Comparison of ENCODE assay signal across 11 mouse cellular contexts in the genomic region with DNA sequence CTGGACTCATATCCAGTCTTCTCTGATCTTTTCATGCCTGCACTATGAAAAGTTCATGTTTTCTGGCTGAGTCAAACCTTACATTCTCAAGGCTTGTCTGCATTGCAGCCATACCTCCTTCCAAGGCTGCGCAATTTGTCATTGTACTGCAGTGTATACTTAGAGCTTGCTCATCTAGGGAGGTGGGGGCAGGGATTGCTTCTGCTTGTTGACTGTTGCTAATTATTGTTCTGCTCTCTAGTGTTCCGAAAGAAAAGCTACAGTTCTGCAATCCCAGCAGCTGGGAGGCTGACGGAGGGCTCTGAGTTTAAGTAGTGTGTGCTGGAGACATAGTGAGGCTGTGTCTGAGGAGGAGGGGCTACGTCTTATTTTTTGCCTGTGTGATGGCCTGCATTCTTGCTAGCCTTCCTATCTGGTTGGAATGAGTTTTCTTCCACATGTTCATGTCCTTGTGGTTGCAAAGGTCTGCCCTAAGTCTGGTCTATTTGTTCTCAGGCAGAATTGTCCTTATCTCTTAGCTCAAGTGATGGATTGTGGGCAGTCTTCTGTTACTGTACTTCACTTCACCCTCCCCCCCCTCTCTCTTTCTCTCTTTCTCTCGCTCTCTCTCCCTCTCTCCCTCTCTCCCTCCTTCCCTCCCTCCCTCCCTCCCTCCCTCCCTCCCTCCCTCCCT.
DNase-seq lines count a peak whose midpoint lies in the region; ATAC-seq lines count a peak whose summit lies in the region.
"Had no signal": no experiment of that assay in that cellular context is flagged by ENCODE, and none has a peak within 500 bp of the region (broad histone marks: within the 10 kb centered on the region; RNA-seq: fewer than 3 reads in every experiment).

No protein-coding gene starts in this region.

- H3K36me3 ChIP-seq in hindbrain, embryonic 15.5 days = no peaks in the 10 kb centered on the region
- H3K36me3 ChIP-seq in hindbrain, embryonic 11.5 days (ENCODE audit: control insufficient read depth, insufficient read depth, low read length) = no peaks in the 10 kb centered on the region
- H3K36me3 ChIP-seq in lung, embryonic 15.5 days = no peaks in the 10 kb centered on the region
- H3K36me3 ChIP-seq in forebrain, embryonic 16.5 days (ENCODE audit: control insufficient read depth, insufficient read depth) = no peaks in the 10 kb centered on the region
- H3K36me3 ChIP-seq in stomach, embryonic 14.5 days (ENCODE audit: control insufficient read depth, insufficient read depth, low read length) = no peaks in the 10 kb centered on the region; the same call in 1 of the 2 replicates
- H3K36me3 ChIP-seq in heart, embryonic 11.5 days (ENCODE audit: control insufficient read depth, insufficient read depth, low read length) = no peaks in the 10 kb centered on the region
- peaks cover 53% of the 10 kb centered on the region for H3K36me3 ChIP-seq in limb, embryonic 10.5 days

- no peak overlapping the region for H3K4me2 ChIP-seq in hindbrain, embryonic 15.5 days
- no peak overlapping the region for H3K4me2 ChIP-seq in hindbrain, embryonic 11.5 days (replicated peaks; ENCODE audit: low read depth, low read length)
- no peak overlapping the region for H3K4me2 ChIP-seq in lung, embryonic 15.5 days
- H3K4me2 ChIP-seq in forebrain, embryonic 16.5 days (ENCODE audit: low read length) = no peak overlapping the region
- no peak overlapping the region for H3K4me2 ChIP-seq in stomach, embryonic 14.5 days (replicated peaks; ENCODE audit: low read depth, low read length)
- no peak overlapping the region for H3K4me2 ChIP-seq in heart, embryonic 11.5 days
- H3K4me2 ChIP-seq: embryonic facial prominence, embryonic 15.5 days; neural tube, embryonic 13.5 days had no signal

- 0 out of 2 replicates have a peak, but pooled peaks cover 4% of the 10 kb centered on the region for H3K4me1 ChIP-seq in hindbrain, embryonic 15.5 days (replicated peaks)
- no peaks in the 10 kb centered on the region for H3K4me1 ChIP-seq in hindbrain, embryonic 11.5 days (replicated peaks; ENCODE audit: control insufficient read depth, insufficient read depth, low read length)
- no peaks in the 10 kb centered on the region for H3K4me1 ChIP-seq in lung, embryonic 15.5 days
- H3K4me1 ChIP-seq in forebrain, embryonic 16.5 days (replicated peaks; ENCODE audit: control insufficient read depth, insufficient read depth, low read length) = no peaks in the 10 kb centered on the region
- H3K4me1 ChIP-seq in stomach, embryonic 14.5 days (ENCODE audit: control insufficient read depth, insufficient read depth, low read length) = no peaks in the 10 kb centered on the region
- 0 out of 2 replicates have a peak, but pooled peaks cover 2% of the 10 kb centered on the region for H3K4me1 ChIP-seq in heart, embryonic 11.5 days (ENCODE audit: control insufficient read depth, insufficient read depth, low read length)
- no peaks in the 10 kb centered on the region for H3K4me1 ChIP-seq in limb, embryonic 10.5 days
- H3K4me1 ChIP-seq: embryonic facial prominence, embryonic 15.5 days; neural tube, embryonic 13.5 days had no signal

- DNase-seq in hindbrain, embryonic 11.5 days (ENCODE audit: low spot score) = no peak
- no peak for DNase-seq in lung, adult 18-20 months
- DNase-seq in limb, embryonic 10.5 days (ENCODE audit: low spot score) = no peak
- DNase-seq: thymus, adult 18-20 months had no signal

- H3K9me3 ChIP-seq in hindbrain, embryonic 15.5 days = no peaks in the 10 kb centered on the region
- no peaks in the 10 kb centered on the region for H3K9me3 ChIP-seq in hindbrain, embryonic 11.5 days (ENCODE audit: control insufficient read depth, low read length)
- no peaks in the 10 kb centered on the region for H3K9me3 ChIP-seq in lung, embryonic 15.5 days
- no peaks in the 10 kb centered on the region for H3K9me3 ChIP-seq in forebrain, embryonic 16.5 days (ENCODE audit: control insufficient read depth, low read length)
- H3K9me3 ChIP-seq in stomach, embryonic 14.5 days (ENCODE audit: control insufficient read depth, low read depth, low read length) = no peaks in the 10 kb centered on the region
- H3K9me3 ChIP-seq in heart, embryonic 11.5 days (replicated peaks; ENCODE audit: control insufficient read depth, low read length) = no peaks in the 10 kb centered on the region
- H3K9me3 ChIP-seq in limb, embryonic 10.5 days (replicated peaks) = no peaks in the 10 kb centered on the region
- H3K9me3 ChIP-seq: embryonic facial prominence, embryonic 15.5 days; neural tube, embryonic 13.5 days had no signal

- 79% methylated on average over 5 of the region's 5 CpGs for WGBS in hindbrain, embryonic 15.5 days
- 79% methylated on average over 5 of the region's 5 CpGs for WGBS in hindbrain, embryonic 11.5 days
- 41% methylated on average over 5 of the region's 5 CpGs for WGBS in lung, embryonic 15.5 days
- WGBS in forebrain, embryonic 16.5 days = 68% methylated on average over 5 of the region's 5 CpGs
- 39% methylated on average over 5 of the region's 5 CpGs for WGBS in stomach, embryonic 14.5 days
- WGBS in heart, embryonic 11.5 days (ENCODE audit: insufficient replicate concordance) = 60% methylated on average over 5 of the region's 5 CpGs
- 76% methylated on average over 5 of the region's 5 CpGs for WGBS in limb, embryonic 10.5 days

- H3K9ac ChIP-seq in hindbrain, embryonic 15.5 days = no peak overlapping the region
- H3K9ac ChIP-seq in hindbrain, embryonic 11.5 days (ENCODE audit: low read depth, low read length) = no peak overlapping the region
- H3K9ac ChIP-seq in lung, embryonic 15.5 days = no peak overlapping the region
- no peak overlapping the region for H3K9ac ChIP-seq in forebrain, embryonic 16.5 days (replicated peaks; ENCODE audit: low read depth, low read length)
- no peak overlapping the region for H3K9ac ChIP-seq in stomach, embryonic 14.5 days (replicated peaks; ENCODE audit: low read depth, low read length)
- no peak overlapping the region for H3K9ac ChIP-seq in heart, embryonic 11.5 days (ENCODE audit: low read depth, low read length)
- H3K9ac ChIP-seq: embryonic facial prominence, embryonic 15.5 days; neural tube, embryonic 13.5 days had no signal

- H3K4me3 ChIP-seq in hindbrain, embryonic 15.5 days = no peak overlapping the region
- no peak overlapping the region for H3K4me3 ChIP-seq in hindbrain, embryonic 11.5 days (ENCODE audit: low read depth, low read length)
- no peak overlapping the region for H3K4me3 ChIP-seq in lung, embryonic 15.5 days
- no peak overlapping the region for H3K4me3 ChIP-seq in forebrain, embryonic 16.5 days (replicated peaks; ENCODE audit: low read length)
- H3K4me3 ChIP-seq in stomach, embryonic 14.5 days (ENCODE audit: low read depth, low read length) = no peak overlapping the region
- no peak overlapping the region for H3K4me3 ChIP-seq in heart, embryonic 11.5 days (ENCODE audit: low read depth, low read length)
- H3K4me3 ChIP-seq in limb, embryonic 10.5 days = no peak overlapping the region
- H3K4me3 ChIP-seq: embryonic facial prominence, embryonic 15.5 days; neural tube, embryonic 13.5 days had no signal

- ATAC-seq in hindbrain, embryonic 15.5 days (ENCODE audit: low FRiP score, low read depth) = peak; percentile 53; the same call in 1 of the 2 replicates
- no peak for ATAC-seq in hindbrain, embryonic 11.5 days (ENCODE audit: low FRiP score)
- peak; percentile 66 for ATAC-seq in lung, embryonic 15.5 days (ENCODE audit: borderline replicate concordance, extremely low read depth, low FRiP score, low TSS enrichment)
- peak; percentile 45; the same call in 1 of the 2 replicates for ATAC-seq in forebrain, embryonic 16.5 days
- peak; percentile 33; the same call in 1 of the 2 replicates for ATAC-seq in stomach, embryonic 14.5 days (ENCODE audit: insufficient number of reproducible peaks, insufficient read depth, low FRiP score, low read depth)
- ATAC-seq in heart, embryonic 11.5 days (replicated peaks; ENCODE audit: insufficient number of reproducible peaks, low FRiP score, low TSS enrichment) = no peak

- H3K27ac ChIP-seq in hindbrain, embryonic 15.5 days (replicated peaks) = no peak overlapping the region
- H3K27ac ChIP-seq in hindbrain, embryonic 11.5 days (ENCODE audit: low read depth, low read length) = no peak overlapping the region
- H3K27ac ChIP-seq in lung, embryonic 15.5 days = peak overlapping the region; percentile 19; the same call in 1 of the 2 replicates
- H3K27ac ChIP-seq in forebrain, embryonic 16.5 days (ENCODE audit: low read length) = no peak overlapping the region
- H3K27ac ChIP-seq in stomach, embryonic 14.5 days (ENCODE audit: low read length) = no peak overlapping the region
- H3K27ac ChIP-seq in heart, embryonic 11.5 days (ENCODE audit: low read depth, low read length) = no peak overlapping the region
- no peak overlapping the region for H3K27ac ChIP-seq in limb, embryonic 10.5 days
- H3K27ac ChIP-seq: embryonic facial prominence, embryonic 15.5 days; neural tube, embryonic 13.5 days had no signal

- no peaks in the 10 kb centered on the region for H3K27me3 ChIP-seq in hindbrain, embryonic 15.5 days
- H3K27me3 ChIP-seq in hindbrain, embryonic 11.5 days (ENCODE audit: control insufficient read depth, insufficient read depth, low read length) = no peaks in the 10 kb centered on the region
- H3K27me3 ChIP-seq in lung, embryonic 15.5 days = no peaks in the 10 kb centered on the region
- H3K27me3 ChIP-seq in forebrain, embryonic 16.5 days (replicated peaks; ENCODE audit: control insufficient read depth, insufficient read depth, low read length) = no peaks in the 10 kb centered on the region
- H3K27me3 ChIP-seq in stomach, embryonic 14.5 days (ENCODE audit: control insufficient read depth, insufficient read depth, low read length) = no peaks in the 10 kb centered on the region
- H3K27me3 ChIP-seq in heart, embryonic 11.5 days (ENCODE audit: control insufficient read depth, insufficient read depth, low read length) = no peaks in the 10 kb centered on the region
- H3K27me3 ChIP-seq in limb, embryonic 10.5 days (ENCODE audit: low read depth, poor library complexity, severe bottlenecking) = no peaks in the 10 kb centered on the region
- H3K27me3 ChIP-seq: embryonic facial prominence, embryonic 15.5 days; neural tube, embryonic 13.5 days had no signal

Comparison
In these comparisons a context has a peak if more than half of its experiments do, and no peak if none do; other contexts are left out.
1. ATAC-seq: peak in hindbrain, embryonic 15.5 days (single experiment), lung, embryonic 15.5 days (single experiment), forebrain, embryonic 16.5 days (single experiment) and stomach, embryonic 14.5 days (single experiment); none in hindbrain, embryonic 11.5 days (single experiment) and heart, embryonic 11.5 days (single experiment).